Comparison of ENCODE assay signal across 12 mouse cellular contexts in the genomic region with DNA sequence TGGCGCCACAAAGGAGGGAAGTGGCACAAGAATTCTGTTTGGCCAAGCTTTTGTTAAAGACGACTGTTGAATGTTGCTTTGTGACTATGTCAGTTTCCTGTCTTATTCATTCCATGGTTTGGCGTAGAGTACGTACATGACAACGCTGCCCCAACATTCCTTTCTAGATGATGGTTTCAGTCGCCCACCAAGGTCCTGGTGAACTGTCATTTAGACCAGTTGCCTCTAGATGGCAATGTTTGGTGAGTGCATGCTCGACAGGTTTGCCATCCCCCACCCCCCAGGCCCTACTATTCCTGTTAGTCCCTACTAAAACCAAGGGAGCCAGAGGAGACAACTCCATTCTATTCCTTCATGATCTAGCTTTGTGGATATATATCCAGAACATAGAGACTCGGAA. TPM values are rescaled to one million over a fixed set of nuclear protein-coding genes. Genes with fewer than 3 reads are reported as not detected.
DNase-seq lines count a peak whose midpoint lies in the region; ATAC-seq and TF ChIP-seq lines count a peak whose summit lies in the region.
"Had no signal": no experiment of that assay in that cellular context is flagged by ENCODE, and none has a peak within 500 bp of the region (broad histone marks: within the 10 kb centered on the region; RNA-seq: fewer than 3 reads in every experiment).

No protein-coding gene starts in this region.

- no peak overlapping the region for H3K27ac ChIP-seq in forebrain, embryonic 14.5 days (ENCODE audit: low read depth, low read length)
- no peak overlapping the region for H3K27ac ChIP-seq in forebrain, embryonic 16.5 days (ENCODE audit: low read length)
- H3K27ac ChIP-seq in lung, embryonic 14.5 days (ENCODE audit: low read depth), result no peak overlapping the region
- no peak overlapping the region for H3K27ac ChIP-seq in kidney, embryonic 16.5 days (ENCODE audit: low read length)
- H3K27ac ChIP-seq: embryonic facial prominence, embryonic 15.5 days; hindbrain, embryonic 14.5 days had no signal

- in situ Hi-C loops in Patski (cut with MboI; ENCODE audit: low pct_unique_long_range_greater_than_20kb), result no loop called here

- WGBS in forebrain, embryonic 14.5 days, result 68% methylated on average over 8 of the region's 8 CpGs
- WGBS in forebrain, embryonic 16.5 days, result 60% methylated on average over 8 of the region's 8 CpGs
- WGBS in lung, embryonic 14.5 days, result 56% methylated on average over 8 of the region's 8 CpGs
- 64% methylated on average over 8 of the region's 8 CpGs for WGBS in kidney, embryonic 16.5 days

- DNase-seq in forebrain, embryonic 14.5 days (ENCODE audit: low spot score), result peak; percentile 10
- DNase-seq in lung, embryonic 14.5 days, result peak; percentile 47
- DNase-seq in lung, postnatal 14 days, result no peak
- no peak for DNase-seq in Patski (ENCODE audit: low read depth, low spot score)
- peak; percentile 12 for DNase-seq in retina, postnatal 1 day
- DNase-seq in ovary, postnatal 10 days (ENCODE audit: low spot score), result no peak
- DNase-seq: right cerebral cortex, postnatal 14 days had no signal

- H3K9ac ChIP-seq in forebrain, embryonic 14.5 days (ENCODE audit: low read length), result no peak overlapping the region
- H3K9ac ChIP-seq in forebrain, embryonic 16.5 days (replicated peaks; ENCODE audit: low read depth, low read length), result no peak overlapping the region
- H3K9ac ChIP-seq in lung, embryonic 14.5 days, result no peak overlapping the region
- H3K9ac ChIP-seq in kidney, embryonic 16.5 days (replicated peaks; ENCODE audit: low read length), result no peak overlapping the region
- H3K9ac ChIP-seq: embryonic facial prominence, embryonic 15.5 days; hindbrain, embryonic 14.5 days had no signal

- H3K9me3 ChIP-seq in forebrain, embryonic 14.5 days (replicated peaks; ENCODE audit: control insufficient read depth, low read length), result no peaks in the 10 kb centered on the region
- no peaks in the 10 kb centered on the region for H3K9me3 ChIP-seq in forebrain, embryonic 16.5 days (ENCODE audit: control insufficient read depth, low read length)
- H3K9me3 ChIP-seq in lung, embryonic 14.5 days (ENCODE audit: low read depth, low read length), result no peaks in the 10 kb centered on the region
- no peaks in the 10 kb centered on the region for H3K9me3 ChIP-seq in kidney, embryonic 16.5 days (ENCODE audit: low read length)
- H3K9me3 ChIP-seq: embryonic facial prominence, embryonic 15.5 days; megakaryocyte, embryonic 14.5 days had no signal

- CTCF ChIA-PET in Patski (lab: Charles Lee), result no interaction called here

- POLR2A ChIA-PET in Patski (lab: Charles Lee), result no interaction called here

- no peak overlapping the region for H3K4me3 ChIP-seq in forebrain, embryonic 14.5 days (ENCODE audit: low read depth, low read length)
- H3K4me3 ChIP-seq in forebrain, embryonic 16.5 days (replicated peaks; ENCODE audit: low read length), result no peak overlapping the region
- H3K4me3 ChIP-seq in lung, embryonic 14.5 days (ENCODE audit: low read depth, low read length), result no peak overlapping the region
- no peak overlapping the region for H3K4me3 ChIP-seq in kidney, embryonic 16.5 days (ENCODE audit: low read length)
- H3K4me3 ChIP-seq: embryonic facial prominence, embryonic 15.5 days; megakaryocyte, embryonic 14.5 days had no signal

- H3K27me3 ChIP-seq in forebrain, embryonic 14.5 days (replicated peaks; ENCODE audit: control insufficient read depth, insufficient read depth, low read length), result no peaks in the 10 kb centered on the region
- no peaks in the 10 kb centered on the region for H3K27me3 ChIP-seq in forebrain, embryonic 16.5 days (replicated peaks; ENCODE audit: control insufficient read depth, insufficient read depth, low read length)
- H3K27me3 ChIP-seq in lung, embryonic 14.5 days (ENCODE audit: insufficient read depth, low read length), result no peaks in the 10 kb centered on the region
- H3K27me3 ChIP-seq in Patski, result no peaks in the 10 kb centered on the region
- H3K27me3 ChIP-seq in kidney, embryonic 16.5 days (ENCODE audit: insufficient read depth, low read length), result no peaks in the 10 kb centered on the region
- H3K27me3 ChIP-seq: embryonic facial prominence, embryonic 15.5 days had no signal

- H3K4me1 ChIP-seq in forebrain, embryonic 14.5 days (ENCODE audit: control insufficient read depth, insufficient read depth, low read length), result no peaks in the 10 kb centered on the region
- no peaks in the 10 kb centered on the region for H3K4me1 ChIP-seq in forebrain, embryonic 16.5 days (replicated peaks; ENCODE audit: control insufficient read depth, insufficient read depth, low read length)
- 0 out of 2 replicates have a peak, but pooled peaks cover 5% of the 10 kb centered on the region for H3K4me1 ChIP-seq in lung, embryonic 14.5 days (ENCODE audit: insufficient read depth)
- H3K4me1 ChIP-seq in kidney, embryonic 16.5 days (ENCODE audit: insufficient read depth, low read length), result peaks cover 11% of the 10 kb centered on the region; the same call in 1 of the 2 replicates
- H3K4me1 ChIP-seq: embryonic facial prominence, embryonic 15.5 days had no signal

- H3K4me2 ChIP-seq in forebrain, embryonic 14.5 days (ENCODE audit: low read length), result no peak overlapping the region
- H3K4me2 ChIP-seq in forebrain, embryonic 16.5 days (ENCODE audit: low read length), result no peak overlapping the region
- no peak overlapping the region for H3K4me2 ChIP-seq in lung, embryonic 14.5 days
- H3K4me2 ChIP-seq in kidney, embryonic 16.5 days (replicated peaks; ENCODE audit: low read depth, low read length), result no peak overlapping the region
- H3K4me2 ChIP-seq: embryonic facial prominence, embryonic 15.5 days; hindbrain, embryonic 14.5 days had no signal

- ATAC-seq in forebrain, embryonic 14.5 days, result no peak
- no peak for ATAC-seq in forebrain, embryonic 16.5 days
- no peak for ATAC-seq in lung, embryonic 14.5 days (ENCODE audit: insufficient read depth)
- ATAC-seq in Patski, result no peak
- ATAC-seq in kidney, embryonic 16.5 days (ENCODE audit: low FRiP score, low TSS enrichment), result no peak

- no peaks in the 10 kb centered on the region for H3K36me3 ChIP-seq in forebrain, embryonic 14.5 days (ENCODE audit: control insufficient read depth, insufficient read depth, low read length)
- H3K36me3 ChIP-seq in forebrain, embryonic 16.5 days (ENCODE audit: control insufficient read depth, insufficient read depth), result no peaks in the 10 kb centered on the region
- no peaks in the 10 kb centered on the region for H3K36me3 ChIP-seq in lung, embryonic 14.5 days (ENCODE audit: insufficient read depth)
- no peaks in the 10 kb centered on the region for H3K36me3 ChIP-seq in kidney, embryonic 16.5 days (ENCODE audit: insufficient read depth, low read length)
- H3K36me3 ChIP-seq: embryonic facial prominence, embryonic 15.5 days had no signal

- TF ChIP-seq CTCF in lung, embryonic 14.5 days (IDR thresholded peaks at IDR 0.05; ENCODE audit: low read depth), result peak; percentile 42
- TF ChIP-seq CTCF in Patski (IDR thresholded peaks at IDR 0.05), result peak; percentile 21

RNA-seq across cellular contexts. Expression of a gene that starts 36.6 kb away (rescaled TPM):
- polyA plus RNA-seq in forebrain, embryonic 14.5 days (2014; fragmentation: Nextera tagmentation; extraction: Ambion mirVana), result 0.19 and 0.30 TPM in 2 replicates
- polyA plus RNA-seq in forebrain, embryonic 16.5 days (2015; fragmentation: Nextera tagmentation; extraction: Ambion mirVana), result 0.13 and 0.21 TPM in 2 replicates
- polyA plus RNA-seq in lung, embryonic 14.5 days (2014; fragmentation: Nextera tagmentation; extraction: Ambion mirVana), result 0.35 and 0.89 TPM in 2 replicates
- polyA plus RNA-seq in Patski (2021), result 0.59 TPM
- polyA plus RNA-seq in kidney, embryonic 16.5 days (2015; fragmentation: Nextera tagmentation; extraction: Ambion mirVana), result 0.34 and 0.58 TPM in 2 replicates

Comparison
In these comparisons a context has a peak if more than half of its experiments do, and no peak if none do; other contexts are left out.
1. DNase-seq: peak in forebrain, embryonic 14.5 days (single experiment), lung, embryonic 14.5 days (single experiment) and retina, postnatal 1 day (single experiment); none in lung, postnatal 14 days (single experiment), Patski (single experiment) and ovary, postnatal 10 days (single experiment).